Mouse (Mus musculus) mature B cell (primary cell): ENCODE data around the gene Mapkapk2.

ENCODE experiments used
- in situ Hi-C: fragments of 300-500 bp; cut with MboI; formaldehyde crosslinking; loops from 2 replicates; pipeline ENCODE4 v1.14.3; 2019

Gene Mapkapk2

DNA sequence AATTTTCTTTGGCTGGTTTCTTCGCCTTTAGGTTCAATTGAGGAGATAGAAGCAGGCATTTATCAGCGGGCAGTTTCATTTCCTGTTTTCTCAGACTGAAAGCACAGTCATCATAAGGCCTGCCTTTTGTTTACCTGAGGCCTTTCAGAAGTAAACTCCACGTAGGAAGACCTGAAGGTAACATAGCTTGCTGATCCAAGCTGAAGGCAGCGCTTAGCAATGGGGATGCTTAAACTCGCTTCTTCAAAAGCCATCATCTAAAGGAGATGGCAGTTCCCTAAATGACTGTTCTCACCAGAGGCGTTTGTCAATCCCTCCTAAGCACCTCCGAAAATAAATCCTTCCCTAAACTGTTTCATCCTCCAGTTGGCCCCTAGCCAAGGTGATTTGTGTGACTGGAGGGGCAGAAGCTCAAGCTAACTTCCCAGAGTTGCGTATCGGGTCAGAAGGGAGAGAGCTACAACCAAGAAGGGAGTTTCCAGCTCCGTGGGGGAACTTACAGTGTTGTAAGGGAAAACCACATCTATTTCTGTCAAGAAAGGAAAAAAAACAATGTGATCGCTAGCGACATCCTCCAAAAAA, 13.0 kb upstream of the Mapkapk2 start:
- in situ Hi-C loops, result no loop called here

DNA sequence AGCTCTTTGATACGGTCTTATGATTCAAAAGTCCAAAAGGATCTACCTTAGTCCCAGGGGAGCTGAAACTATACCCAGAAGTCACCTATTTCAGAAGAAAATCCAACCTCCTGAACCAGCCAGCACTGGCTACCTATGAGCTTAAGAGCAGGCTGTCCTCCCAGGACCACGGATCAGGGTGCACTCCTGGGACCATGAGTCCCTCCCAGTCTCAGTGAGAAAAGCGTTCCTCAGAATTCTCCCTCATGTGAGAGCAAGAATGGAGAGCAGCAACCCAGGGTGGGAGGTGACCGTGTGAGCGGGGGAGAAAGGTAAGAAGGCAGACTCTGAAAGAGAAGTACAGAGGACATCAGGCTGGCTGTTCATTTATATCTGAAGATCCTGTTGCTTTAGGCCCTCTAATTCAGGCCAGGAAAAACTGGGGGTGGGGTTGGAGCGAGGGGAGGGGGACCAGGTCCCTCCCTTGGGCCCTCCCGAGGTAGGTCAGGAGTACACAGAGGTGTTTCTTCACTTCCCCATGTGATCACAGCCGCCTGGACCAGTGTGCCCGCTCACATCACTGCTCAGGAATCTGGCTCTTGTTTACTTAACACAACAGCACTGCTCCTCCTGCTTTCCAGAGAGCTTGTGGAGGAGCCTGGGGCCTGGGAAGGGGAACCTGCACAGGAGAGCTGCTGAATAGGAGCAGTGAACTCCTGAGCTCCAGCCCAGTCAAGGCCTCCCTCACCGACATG, 10.1 kb upstream of the Mapkapk2 start:
- in situ Hi-C loops, result no loop called here

DNA sequence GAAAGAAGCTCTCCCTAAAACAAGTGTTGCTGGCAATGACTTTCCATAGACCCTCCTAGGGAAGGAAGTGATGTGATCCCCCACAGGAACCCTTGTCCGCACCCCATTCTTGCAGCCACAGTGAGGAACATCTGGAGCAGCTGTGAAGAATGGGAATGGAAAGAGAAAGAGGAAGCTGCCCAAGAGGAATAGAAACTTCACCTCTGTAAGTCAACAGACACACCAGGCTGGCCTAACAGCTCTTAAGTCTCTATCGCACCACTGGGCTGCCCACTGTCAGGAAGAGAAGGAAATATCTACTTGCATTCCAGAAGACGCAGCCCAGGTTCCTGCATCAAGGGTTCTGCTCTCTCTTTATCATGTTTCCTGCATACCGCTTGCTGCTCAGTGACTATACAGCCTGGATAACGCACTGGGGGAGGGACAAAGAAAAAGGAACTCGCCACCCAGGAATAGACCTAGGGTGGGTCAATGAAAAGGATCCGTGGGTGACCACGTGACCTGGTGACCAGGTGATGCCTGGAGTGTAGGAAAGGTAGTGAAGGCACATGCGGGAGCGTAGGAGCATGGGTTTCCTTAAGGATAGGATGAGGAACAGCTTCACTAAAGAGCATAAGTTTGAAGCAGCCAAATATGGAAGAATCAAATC, 6.3 kb upstream of the Mapkapk2 start:
- in situ Hi-C loops, result no loop called here

DNA sequence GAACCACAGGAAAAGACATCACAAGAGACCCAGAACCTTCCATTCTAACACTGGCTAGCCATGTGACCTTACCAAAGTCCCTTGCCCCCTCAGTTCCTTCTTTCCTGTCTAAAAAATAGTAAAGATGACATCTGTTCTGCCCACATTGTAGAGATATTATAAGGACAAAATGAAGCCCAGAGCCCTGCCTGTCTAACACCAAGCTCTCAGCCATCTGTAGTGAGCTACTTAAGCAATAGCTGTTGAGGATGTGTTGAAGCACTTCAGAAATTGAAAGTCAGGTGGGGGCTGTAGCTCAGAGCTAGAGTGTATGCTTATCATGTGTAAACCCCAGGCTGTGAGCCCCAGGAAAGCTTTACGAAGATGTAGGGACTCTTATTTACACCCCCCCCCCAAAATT, 3.2 kb upstream of the Mapkapk2 start:
- in situ Hi-C loops, result no loop called here

DNA sequence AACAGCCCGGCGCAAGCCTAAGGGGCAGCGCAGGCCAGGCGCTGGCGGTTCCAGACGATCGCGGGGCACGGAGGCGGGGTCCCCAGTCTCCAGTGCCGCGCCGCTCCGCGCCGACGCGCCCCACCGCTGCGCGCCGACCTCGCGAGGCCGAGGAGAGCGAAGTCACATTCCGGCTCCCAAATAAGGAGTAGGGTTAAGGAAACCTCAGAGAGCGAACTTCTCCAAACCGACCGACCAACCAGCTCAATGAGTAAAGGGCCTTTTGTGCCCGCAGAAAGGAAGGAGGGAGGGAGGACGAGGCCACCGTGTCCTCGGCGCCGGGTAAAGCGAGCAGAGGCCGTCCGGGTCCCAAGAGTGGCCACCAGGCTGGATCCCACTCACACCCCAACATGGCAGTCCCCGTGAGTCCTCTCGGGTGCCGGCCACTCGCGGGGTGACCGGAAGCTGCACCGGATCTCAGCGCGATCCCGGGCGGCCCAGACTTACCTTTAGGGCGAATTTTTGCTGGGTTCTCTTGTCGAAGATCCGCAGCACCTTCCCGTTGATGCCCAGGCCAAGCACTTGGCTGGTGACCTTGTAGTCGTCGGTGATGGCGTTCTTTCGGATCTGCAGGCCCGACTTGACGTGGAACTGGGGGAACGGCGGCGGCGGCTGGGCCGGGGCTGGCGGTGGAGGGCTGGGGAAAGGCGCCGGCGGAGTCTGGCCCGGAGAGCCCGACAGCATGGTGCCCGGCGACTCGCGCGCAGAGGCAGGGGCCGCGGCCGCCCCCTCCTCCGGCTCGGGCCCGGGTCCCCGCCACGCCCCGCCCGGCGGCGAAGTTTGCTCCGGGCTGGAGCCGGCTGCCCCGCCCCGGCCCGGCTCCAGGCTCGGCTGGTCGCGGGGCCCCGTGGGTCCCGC, 575 bp downstream of the Mapkapk2 start:
- in situ Hi-C loops, result no loop called here

DNA sequence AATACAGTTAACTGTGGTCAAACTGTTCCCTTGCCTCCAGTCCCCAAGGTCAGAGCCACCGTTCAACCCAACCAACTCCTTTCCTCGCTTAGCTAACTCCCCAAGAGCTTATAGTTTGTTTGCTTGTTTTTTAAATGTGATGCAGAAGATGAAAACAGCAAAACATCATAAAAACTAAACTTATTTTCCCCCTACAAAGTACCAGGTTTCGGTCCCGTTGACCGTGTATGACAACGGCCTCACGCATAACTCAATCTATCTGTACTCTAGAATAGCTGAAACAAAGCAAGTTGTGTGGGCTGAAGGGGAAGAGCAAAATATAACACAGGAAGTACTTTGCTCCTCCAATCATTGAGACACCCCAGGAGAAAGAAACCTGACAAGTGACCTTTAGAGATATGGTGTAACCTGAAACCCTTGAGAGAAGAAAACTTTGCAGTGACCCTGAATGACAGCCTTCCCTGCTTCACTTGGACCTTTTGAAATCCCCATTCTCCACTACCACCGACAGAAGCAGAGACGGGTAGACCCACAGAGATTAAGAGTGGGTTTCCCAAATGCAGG, 1.4 kb downstream of the Mapkapk2 start:
- in situ Hi-C loops, result no loop called here

DNA sequence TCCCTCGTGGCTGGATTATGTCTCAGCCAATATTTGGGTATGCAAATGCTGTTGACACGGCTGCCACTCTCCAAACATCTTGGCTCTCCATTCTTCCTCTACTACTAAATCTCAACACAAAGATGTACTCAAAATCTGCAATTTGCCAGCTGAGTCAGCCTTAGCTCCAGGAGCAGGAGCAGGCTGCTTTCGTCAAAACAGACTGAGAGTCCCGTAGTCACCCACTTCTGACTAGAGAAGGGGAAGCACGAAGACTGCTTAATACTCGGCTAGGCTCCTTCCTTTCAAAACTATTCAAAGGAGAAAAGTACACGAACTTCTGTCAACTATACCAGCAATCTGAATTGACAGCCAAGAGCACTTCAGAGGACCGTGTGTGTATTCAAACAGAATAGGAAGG, 2.1 kb downstream of the Mapkapk2 start:
- in situ Hi-C loops, result no loop called here

DNA sequence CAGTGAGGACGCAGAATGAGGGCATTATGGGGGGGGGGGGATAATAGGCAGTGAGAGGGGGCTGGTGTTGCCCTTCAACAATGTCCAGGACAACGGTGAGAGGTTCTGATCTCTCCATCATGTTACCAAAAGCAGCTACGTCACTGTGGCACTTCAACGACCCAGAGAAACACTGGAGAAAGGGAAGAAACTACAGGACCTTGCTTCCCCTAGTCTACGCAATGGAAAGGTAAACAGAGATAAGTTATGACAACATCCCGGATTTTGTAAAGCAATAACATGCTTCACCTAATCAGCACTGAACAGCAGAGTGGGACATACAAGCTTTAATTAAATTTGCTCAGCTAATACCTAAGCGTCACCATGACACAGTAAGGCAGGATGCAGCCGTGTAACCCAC, 3.7 kb downstream of the Mapkapk2 start:
- in situ Hi-C loops, result no loop called here

DNA sequence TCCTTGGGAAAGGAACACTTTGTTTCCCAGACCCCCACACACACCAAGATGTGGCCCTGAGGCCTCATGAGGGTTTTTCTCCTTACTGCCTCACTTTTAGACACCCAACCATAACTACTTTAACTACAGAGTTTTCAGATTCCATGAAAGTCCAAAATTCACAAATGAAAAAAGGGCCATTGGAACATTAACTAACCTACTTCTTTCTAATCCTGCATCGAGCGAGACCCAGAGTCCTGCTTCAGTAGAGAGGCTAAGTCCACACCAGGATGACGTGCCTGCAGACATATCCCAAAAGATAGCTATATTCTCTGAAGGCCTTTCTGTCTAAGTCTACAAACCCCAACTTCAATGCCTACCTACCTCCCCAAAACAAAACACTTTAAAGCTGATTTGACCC, 4.8 kb downstream of the Mapkapk2 start:
- in situ Hi-C loops, result no loop called here

DNA sequence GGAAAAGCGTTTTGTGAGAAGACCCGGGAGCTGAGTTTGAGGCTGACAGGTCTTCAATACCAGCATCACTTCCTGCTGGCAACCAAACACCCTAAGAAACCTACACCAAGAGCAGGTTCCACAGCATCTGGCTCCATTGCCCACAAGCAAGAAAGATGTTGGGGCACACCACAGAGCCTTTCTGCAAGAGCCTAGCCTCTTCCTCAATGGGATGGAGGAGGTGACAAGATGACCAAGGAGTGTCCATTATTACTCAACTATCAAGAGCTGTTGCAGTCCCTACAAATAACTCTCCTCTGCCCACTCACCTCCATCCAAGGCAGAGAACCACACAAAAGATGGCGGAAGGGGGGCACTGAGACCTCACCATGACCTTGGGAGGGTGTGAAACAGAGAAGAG, 5.5 kb downstream of the Mapkapk2 start:
- in situ Hi-C loops, result no loop called here

DNA sequence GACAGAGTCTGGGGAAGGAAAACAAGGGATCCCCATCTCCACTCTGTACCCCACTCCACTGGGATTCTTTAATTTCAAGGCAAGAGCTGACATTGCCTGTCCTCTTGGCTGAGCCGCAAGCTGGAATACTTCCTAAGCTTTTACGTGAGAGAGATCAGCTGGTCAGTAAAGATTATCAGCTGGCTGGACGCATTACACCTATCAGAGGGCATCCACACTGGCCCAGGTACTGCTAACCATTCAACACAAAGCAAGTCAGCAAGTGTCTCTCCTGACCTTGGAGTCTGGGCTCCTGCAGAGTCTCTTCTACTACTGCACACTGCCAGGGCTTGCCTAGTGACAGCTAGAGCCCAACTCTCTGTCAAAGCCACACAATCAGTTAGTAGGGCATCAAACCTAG, 6.1 kb downstream of the Mapkapk2 start:
- in situ Hi-C loops, result no loop called here

DNA sequence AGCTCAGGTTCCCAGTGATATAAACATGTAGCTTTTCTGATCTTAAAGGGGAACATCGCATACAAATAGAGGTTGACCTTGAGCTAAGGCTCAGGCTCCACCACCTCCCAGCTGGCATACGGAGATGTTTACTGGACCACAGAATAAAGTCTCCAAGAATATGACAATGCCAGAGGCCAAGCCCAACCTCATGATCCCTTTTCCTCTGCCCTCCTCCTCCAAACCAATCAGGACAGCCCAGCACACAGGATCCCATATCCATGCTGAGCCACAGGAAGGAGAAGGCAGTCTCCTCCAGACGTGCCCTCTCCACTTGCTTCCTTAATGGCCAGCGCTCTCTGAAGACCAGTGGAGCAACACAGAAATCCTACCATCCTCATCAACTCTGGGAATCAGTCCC, 6.7 kb downstream of the Mapkapk2 start:
- in situ Hi-C loops, result no loop called here

DNA sequence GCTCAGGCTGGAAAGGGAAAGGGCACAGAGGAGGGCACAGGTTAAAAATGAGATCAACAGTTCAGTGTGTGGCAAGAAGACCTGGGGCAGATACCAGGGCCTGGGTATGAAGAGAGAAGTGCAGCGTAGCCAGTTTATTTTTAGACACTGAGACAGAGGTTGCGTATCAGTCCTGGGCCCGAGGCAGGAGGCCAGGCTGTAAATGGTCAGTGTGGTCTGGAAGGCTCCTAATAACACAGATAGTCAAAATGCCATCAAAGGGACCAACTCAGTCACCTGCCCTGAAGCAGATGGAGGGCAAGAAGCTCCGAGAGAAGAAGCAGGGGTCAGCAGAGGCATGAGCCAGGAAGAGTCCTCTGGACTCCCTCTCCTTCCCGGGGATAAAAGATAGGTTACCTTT, 7.4 kb downstream of the Mapkapk2 start:
- in situ Hi-C loops, result no loop called here

DNA sequence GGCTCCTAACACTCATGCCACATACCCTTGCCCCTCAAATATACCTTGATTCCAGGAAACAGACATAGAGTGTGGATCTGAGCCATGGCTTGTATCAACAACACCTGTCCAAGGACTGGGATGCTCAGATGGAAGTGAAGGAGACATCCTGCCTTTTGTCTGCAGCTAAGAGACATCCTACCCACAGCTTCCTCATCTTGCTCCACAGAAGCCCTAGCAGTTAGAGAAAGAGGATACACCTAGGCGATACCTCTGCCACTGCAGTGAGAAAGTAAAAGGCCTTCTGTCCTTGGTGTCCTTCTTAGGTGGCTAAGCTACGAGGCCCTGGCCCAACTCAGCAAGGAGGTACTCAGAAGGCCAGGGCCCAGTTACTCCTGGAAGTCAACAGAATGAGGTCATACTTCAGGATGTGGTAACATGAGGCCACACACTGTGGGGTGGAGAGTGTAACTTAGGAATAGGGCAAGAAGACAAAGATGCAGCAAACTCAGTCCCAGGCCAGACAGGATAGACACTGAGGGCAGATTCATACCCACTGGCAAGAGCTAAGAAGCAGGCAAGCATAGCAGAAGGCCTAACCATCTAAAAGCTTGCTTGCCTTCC, 8.0 kb downstream of the Mapkapk2 start:
- in situ Hi-C loops, result no loop called here

DNA sequence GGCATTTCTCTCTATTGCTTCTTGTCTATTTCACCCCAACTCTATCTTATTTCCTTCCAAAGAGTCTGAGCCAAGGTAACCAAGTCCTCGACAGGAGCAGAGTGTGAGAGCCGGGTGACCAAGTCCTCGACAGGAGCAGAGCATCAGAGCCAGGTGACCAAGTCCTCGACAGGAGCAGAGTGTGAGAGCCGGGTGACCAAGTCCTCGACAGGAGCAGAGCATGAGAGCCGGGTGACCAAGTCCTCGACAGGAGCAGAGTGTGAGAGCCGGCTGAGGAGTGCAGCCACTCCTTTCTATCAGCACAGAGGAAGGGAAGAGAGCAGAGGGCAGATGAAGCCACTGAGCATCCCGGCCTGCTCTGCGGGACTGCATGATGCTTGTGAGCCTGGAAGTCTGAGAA, 9.1 kb downstream of the Mapkapk2 start:
- in situ Hi-C loops, result no loop called here

DNA sequence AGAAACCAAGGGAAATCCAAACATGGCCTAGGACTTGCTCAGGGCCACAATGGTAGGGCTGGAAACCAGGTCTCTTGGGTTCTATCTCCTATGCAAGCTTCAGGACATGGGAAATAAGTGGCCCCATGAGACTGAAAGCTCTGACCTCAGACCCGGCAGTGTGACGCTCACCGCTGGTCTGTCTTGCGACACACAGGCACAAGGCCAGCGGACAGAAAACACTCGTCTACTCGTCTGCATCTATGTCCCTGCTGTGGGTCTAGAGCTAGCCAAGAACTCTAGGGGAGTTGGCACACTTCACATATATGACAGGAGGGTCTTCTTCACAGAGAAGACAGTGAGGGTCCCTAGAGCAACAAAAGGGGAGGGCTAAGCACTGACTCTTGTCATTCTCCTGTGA, 10.7 kb downstream of the Mapkapk2 start:
- in situ Hi-C loops, result no loop called here

DNA sequence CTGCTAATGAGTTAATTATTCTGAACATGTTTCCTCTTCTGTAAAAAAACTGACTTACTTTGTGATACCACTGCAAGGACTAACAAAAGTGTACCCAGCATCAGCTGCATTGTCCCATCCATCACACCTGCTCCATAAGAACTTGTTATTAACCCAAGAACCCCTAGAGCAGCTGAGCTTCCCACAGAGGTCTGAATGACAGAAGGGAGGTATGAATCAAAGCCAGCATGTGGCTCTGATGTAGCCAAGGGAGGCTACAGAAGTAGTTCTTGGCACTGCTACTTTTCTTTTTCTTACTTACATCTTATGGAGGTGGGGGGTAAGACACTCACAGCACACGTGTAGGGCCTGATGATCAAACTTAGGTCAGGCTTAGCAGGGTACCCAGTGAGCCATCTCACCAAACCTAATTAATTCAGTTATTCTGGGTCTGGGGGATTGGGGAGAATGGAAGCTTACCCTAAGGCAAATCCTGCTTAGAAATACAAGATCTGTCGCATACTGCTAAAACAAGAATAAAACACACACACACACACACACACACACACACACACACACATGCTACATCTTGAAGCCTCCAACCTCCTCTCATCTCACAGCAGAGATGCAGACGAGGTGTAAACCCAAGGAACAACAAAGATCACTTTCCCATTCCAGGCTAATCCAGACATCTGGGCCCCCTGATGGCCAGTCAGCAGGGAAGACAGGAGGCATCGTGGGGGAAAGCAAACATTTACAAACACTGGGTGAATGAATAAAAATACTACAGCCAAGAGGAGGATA, 11.5 kb downstream of the Mapkapk2 start:
- in situ Hi-C loops, result no loop called here

DNA sequence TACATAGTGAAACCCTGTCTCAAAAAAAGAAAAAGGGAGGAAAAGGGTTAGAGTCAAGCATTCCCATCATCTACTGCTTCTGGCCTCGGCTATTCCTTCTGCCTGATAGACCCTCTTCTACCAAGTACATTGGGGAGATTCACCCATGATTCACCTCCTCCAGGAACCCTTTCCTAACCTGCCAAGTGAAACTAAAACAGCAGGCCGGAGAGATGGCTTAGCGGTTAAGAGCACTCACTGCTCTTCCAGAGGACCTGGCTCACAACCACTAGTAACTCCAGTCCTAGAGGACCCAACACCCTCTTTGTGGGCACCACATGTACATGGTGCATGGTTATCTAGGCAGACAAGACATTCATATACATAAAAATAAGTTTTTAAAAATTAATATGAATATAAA, 12.4 kb downstream of the Mapkapk2 start:
- in situ Hi-C loops, result no loop called here

DNA sequence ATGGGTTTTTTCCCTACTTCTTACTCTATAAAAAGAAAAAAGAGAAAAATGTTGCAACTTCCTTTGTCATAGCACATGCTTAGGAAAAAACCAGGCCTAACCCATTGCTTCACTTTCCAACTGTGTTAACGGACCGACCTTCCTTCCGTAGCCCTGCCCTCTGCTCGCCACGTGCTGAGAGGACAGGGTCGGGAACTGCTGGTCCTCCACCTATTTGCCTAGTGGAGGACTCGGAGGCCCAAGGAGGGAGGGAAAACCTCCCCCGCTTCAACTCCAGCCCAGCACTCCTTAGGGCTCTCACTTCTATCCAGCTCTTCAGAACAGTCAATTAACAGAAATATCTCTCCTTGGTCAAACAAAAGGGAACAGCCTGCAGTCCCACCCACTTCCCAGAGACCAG, 13.3 kb downstream of the Mapkapk2 start:
- in situ Hi-C loops, result no loop called here

DNA sequence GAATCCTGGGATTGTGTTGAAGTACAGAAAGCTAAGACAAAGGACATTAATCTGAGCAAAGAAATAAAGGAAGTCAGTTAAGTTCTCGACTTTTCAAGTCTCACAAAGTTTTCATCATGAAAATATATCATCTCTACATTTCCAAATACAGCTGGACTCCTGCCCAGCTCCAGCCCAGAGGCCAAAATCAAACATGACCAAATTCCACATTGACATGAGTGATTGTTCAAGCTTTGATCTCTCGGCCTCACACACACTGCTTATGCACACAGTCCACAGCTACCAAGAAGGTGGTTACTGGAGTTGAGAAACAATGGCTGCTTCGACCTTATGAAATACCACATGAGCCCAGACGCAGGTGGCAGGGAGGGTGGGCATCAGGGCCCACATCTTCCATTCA, 14.0 kb downstream of the Mapkapk2 start:
- in situ Hi-C loops, result no loop called here

DNA sequence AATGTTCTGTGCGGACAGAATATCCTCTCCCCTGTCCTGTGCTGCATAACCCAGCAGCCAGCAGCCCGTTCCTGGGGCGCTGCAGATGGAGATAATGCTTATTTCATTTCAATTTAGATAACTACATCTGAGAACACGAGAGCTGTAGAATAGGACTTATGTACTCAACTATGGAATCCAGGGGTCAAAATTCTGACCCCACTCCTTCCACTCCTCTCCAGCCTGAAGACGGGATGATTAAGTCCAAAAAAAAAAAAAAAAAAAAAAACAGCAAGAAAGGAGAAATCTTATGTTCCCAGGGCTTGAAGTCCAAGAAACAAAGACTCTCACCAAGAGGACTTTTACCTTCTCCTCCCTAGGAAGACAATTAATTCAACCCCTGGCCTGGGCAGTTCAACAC, 14.5 kb downstream of the Mapkapk2 start:
- in situ Hi-C loops, result no loop called here
